Mouse (Mus musculus): Measurements from ENCODE around the gene Astn1. TPM values are rescaled to one million over a fixed set of nuclear protein-coding genes. Genes with fewer than 3 reads are reported as not detected.

Gene Astn1
- total and polyA plus RNA-seq, 2 experiments = 0.02 to 0.55 TPM

- Histone ChIP-seq H3K36me3 (ENCODE audit: control insufficient read depth, insufficient read depth, low read length) (no peaks in the 10 kb centered on the region), H3K79me2 (ENCODE audit: control insufficient read depth, insufficient read depth, low read length) (no peaks in the 10 kb centered on the region), H3K4me3 (ENCODE audit: insufficient read depth, low read depth, low read length) (no peak overlapping the region), H3K27me3 (ENCODE audit: control insufficient read depth, insufficient read depth, low read length) (no peaks in the 10 kb centered on the region), H3K4me1 (ENCODE audit: control insufficient read depth, insufficient read depth, low read length) (no peaks in the 10 kb centered on the region), H3K27ac (replicated peaks; ENCODE audit: insufficient read depth, low read depth, low read length) (no peak overlapping the region), H3K9ac (ENCODE audit: low read depth, low read length) (no peak overlapping the region)
- no peak for DNase-seq (ENCODE audit: extremely low read depth, low read depth, low spot score)
- no peak for TF ChIP-seq CTCF (IDR thresholded peaks at IDR 0.05; ENCODE audit: low read depth, low read length)
- no peak for TF ChIP-seq POLR2A (IDR thresholded peaks at IDR 0.05; ENCODE audit: extremely low read depth, insufficient read depth, low read length)
- WGBS = 56% methylated on average over 6 of the region's 6 CpGs
Measured at GRCm38 (mm10) chr1:158551951-158552350, 189.9 kb downstream of the Astn1 start.

GRCm38 (mm10) chr1:158553341-158553740 lies 191.3 kb downstream of the Astn1 start:
- no peak for DNase-seq (ENCODE audit: extremely low read depth, low read depth, low spot score)
- TF ChIP-seq CTCF (IDR thresholded peaks at IDR 0.05; ENCODE audit: low read depth, low read length) (no peak), POLR2A (IDR thresholded peaks at IDR 0.05; ENCODE audit: extremely low read depth, insufficient read depth, low read length) (no peak)
- 90% methylated on average over 6 of the region's 6 CpGs for WGBS

GRCm38 (mm10) chr1:158554020-158554505 lies 192.0 kb downstream of the Astn1 start:
- WGBS = 40% methylated on average over 6 of the region's 6 CpGs
- no peak for DNase-seq (ENCODE audit: extremely low read depth, low read depth, low spot score)
- H3K36me3 ChIP-seq (ENCODE audit: control insufficient read depth, insufficient read depth, low read length) = no peaks in the 10 kb centered on the region
- no peaks in the 10 kb centered on the region for H3K79me2 ChIP-seq (ENCODE audit: control insufficient read depth, insufficient read depth, low read length)
- no peaks in the 10 kb centered on the region for H3K27me3 ChIP-seq (ENCODE audit: control insufficient read depth, insufficient read depth, low read length)
- no peaks in the 10 kb centered on the region for H3K4me1 ChIP-seq (ENCODE audit: control insufficient read depth, insufficient read depth, low read length)
- H3K27ac ChIP-seq (replicated peaks; ENCODE audit: insufficient read depth, low read depth, low read length) = no peak overlapping the region
- no peak for TF ChIP-seq POLR2A (IDR thresholded peaks at IDR 0.05; ENCODE audit: extremely low read depth, insufficient read depth, low read length)
- no peak for TF ChIP-seq CTCF (IDR thresholded peaks at IDR 0.05; ENCODE audit: low read depth, low read length)
- no peak overlapping the region for H3K4me3 ChIP-seq (ENCODE audit: insufficient read depth, low read depth, low read length)
- no peak overlapping the region for H3K9ac ChIP-seq (ENCODE audit: low read depth, low read length)

More at GRCm38 (mm10) chr1:158553341-158553740, 191.3 kb downstream of the Astn1 start:
- Histone ChIP-seq H3K79me2 (ENCODE audit: control insufficient read depth, insufficient read depth, low read length) (no peaks in the 10 kb centered on the region), H3K27ac (replicated peaks; ENCODE audit: insufficient read depth, low read depth, low read length) (no peak overlapping the region), H3K4me3 (ENCODE audit: insufficient read depth, low read depth, low read length) (no peak overlapping the region), H3K36me3 (ENCODE audit: control insufficient read depth, insufficient read depth, low read length) (no peaks in the 10 kb centered on the region), H3K27me3 (ENCODE audit: control insufficient read depth, insufficient read depth, low read length) (no peaks in the 10 kb centered on the region), H3K4me1 (ENCODE audit: control insufficient read depth, insufficient read depth, low read length) (no peaks in the 10 kb centered on the region), H3K9ac (ENCODE audit: low read depth, low read length) (no peak overlapping the region)

- no peak for DNase-seq (ENCODE audit: extremely low read depth, low read depth, low spot score)
- Histone ChIP-seq H3K79me2 (ENCODE audit: control insufficient read depth, insufficient read depth, low read length) (no peaks in the 10 kb centered on the region), H3K27ac (replicated peaks; ENCODE audit: insufficient read depth, low read depth, low read length) (no peak overlapping the region), H3K9ac (ENCODE audit: low read depth, low read length) (no peak overlapping the region), H3K4me3 (ENCODE audit: insufficient read depth, low read depth, low read length) (no peak overlapping the region), H3K27me3 (ENCODE audit: control insufficient read depth, insufficient read depth, low read length) (no peaks in the 10 kb centered on the region), H3K4me1 (ENCODE audit: control insufficient read depth, insufficient read depth, low read length) (no peaks in the 10 kb centered on the region), H3K36me3 (ENCODE audit: control insufficient read depth, insufficient read depth, low read length) (no peaks in the 10 kb centered on the region)
- WGBS = 92% methylated on average over 5 of the region's 5 CpGs
- no peak for TF ChIP-seq POLR2A (IDR thresholded peaks at IDR 0.05; ENCODE audit: extremely low read depth, insufficient read depth, low read length)
- no peak for TF ChIP-seq CTCF (IDR thresholded peaks at IDR 0.05; ENCODE audit: low read depth, low read length)
Measured at GRCm38 (mm10) chr1:158573168-158573567, 211.1 kb downstream of the Astn1 start.

- Histone ChIP-seq H3K27ac (replicated peaks; ENCODE audit: insufficient read depth, low read depth, low read length) (no peak overlapping the region), H3K4me3 (ENCODE audit: insufficient read depth, low read depth, low read length) (no peak overlapping the region), H3K9ac (ENCODE audit: low read depth, low read length) (no peak overlapping the region), H3K4me1 (ENCODE audit: control insufficient read depth, insufficient read depth, low read length) (no peaks in the 10 kb centered on the region), H3K27me3 (ENCODE audit: control insufficient read depth, insufficient read depth, low read length) (no peaks in the 10 kb centered on the region), H3K79me2 (ENCODE audit: control insufficient read depth, insufficient read depth, low read length) (no peaks in the 10 kb centered on the region), H3K36me3 (ENCODE audit: control insufficient read depth, insufficient read depth, low read length) (no peaks in the 10 kb centered on the region)
- 85% methylated on average over 7 of the region's 7 CpGs for WGBS
- no peak for DNase-seq (ENCODE audit: extremely low read depth, low read depth, low spot score)
- TF ChIP-seq CTCF (IDR thresholded peaks at IDR 0.05; ENCODE audit: low read depth, low read length) (no peak), POLR2A (IDR thresholded peaks at IDR 0.05; ENCODE audit: extremely low read depth, insufficient read depth, low read length) (no peak)
Measured at GRCm38 (mm10) chr1:158573597-158573996, 211.5 kb downstream of the Astn1 start.

GRCm38 (mm10) chr1:158575997-158576396 lies 213.9 kb downstream of the Astn1 start:
- Histone ChIP-seq H3K4me1 (ENCODE audit: control insufficient read depth, insufficient read depth, low read length) (no peaks in the 10 kb centered on the region), H3K27ac (replicated peaks; ENCODE audit: insufficient read depth, low read depth, low read length) (no peak overlapping the region), H3K27me3 (ENCODE audit: control insufficient read depth, insufficient read depth, low read length) (0 out of 2 replicates have a peak, but pooled peaks cover 2% of the 10 kb centered on the region), H3K79me2 (ENCODE audit: control insufficient read depth, insufficient read depth, low read length) (no peaks in the 10 kb centered on the region), H3K36me3 (ENCODE audit: control insufficient read depth, insufficient read depth, low read length) (no peaks in the 10 kb centered on the region), H3K4me3 (ENCODE audit: insufficient read depth, low read depth, low read length) (no peak overlapping the region), H3K9ac (ENCODE audit: low read depth, low read length) (no peak overlapping the region)
- DNase-seq (ENCODE audit: extremely low read depth, low read depth, low spot score) = no peak
- 51% methylated on average over 1 of the region's 1 CpGs for WGBS
- TF ChIP-seq CTCF (IDR thresholded peaks at IDR 0.05; ENCODE audit: low read depth, low read length) = no peak
- TF ChIP-seq POLR2A (IDR thresholded peaks at IDR 0.05; ENCODE audit: extremely low read depth, insufficient read depth, low read length) = no peak
